Mouse (Mus musculus) skeletal muscle tissue, adult 2 months (tissue): Measurements from ENCODE around the gene Fras1.

Experiments used
- DNase-seq: peaks from one replicate; pipeline ENCODE4 v3.0.0-alpha.2; 2012; ENCODE audit warnings: low read depth, low spot score

Fras1 gene

GRCm38 (mm10) chr5:96681085-96681484 lies 307.3 kb downstream of the Fras1 start:
- DNase-seq, result no peak

- DNase-seq, result no peak
Measured at GRCm38 (mm10) chr5:96682777-96683176, 309.0 kb downstream of the Fras1 start.

- DNase-seq, result no peak
Measured at GRCm38 (mm10) chr5:96688885-96689284, 315.1 kb downstream of the Fras1 start.

DNA sequence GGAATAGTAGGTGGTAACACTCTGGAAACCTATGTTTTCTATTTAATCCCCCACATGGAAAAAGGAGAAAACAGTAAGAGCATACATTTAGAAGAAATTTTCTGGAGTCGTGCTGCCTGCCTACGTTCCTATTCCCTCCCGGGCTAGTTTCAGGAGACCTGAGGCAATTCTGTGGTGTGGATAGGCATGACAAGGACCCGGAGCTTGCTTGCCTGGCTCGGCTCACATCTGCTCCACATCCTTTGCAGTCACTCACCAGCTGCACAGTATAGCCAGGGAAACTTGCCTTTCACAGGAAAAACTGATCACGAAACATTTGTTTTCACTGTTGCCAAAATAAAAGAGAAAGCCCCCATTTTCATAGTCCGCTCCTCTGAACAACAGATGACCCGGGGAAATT lies 325.2 kb downstream of the Fras1 start:
- no peak for DNase-seq

GRCm38 (mm10) chr5:96702706-96703625 lies 329.2 kb downstream of the Fras1 start:
- no peak for DNase-seq

DNA sequence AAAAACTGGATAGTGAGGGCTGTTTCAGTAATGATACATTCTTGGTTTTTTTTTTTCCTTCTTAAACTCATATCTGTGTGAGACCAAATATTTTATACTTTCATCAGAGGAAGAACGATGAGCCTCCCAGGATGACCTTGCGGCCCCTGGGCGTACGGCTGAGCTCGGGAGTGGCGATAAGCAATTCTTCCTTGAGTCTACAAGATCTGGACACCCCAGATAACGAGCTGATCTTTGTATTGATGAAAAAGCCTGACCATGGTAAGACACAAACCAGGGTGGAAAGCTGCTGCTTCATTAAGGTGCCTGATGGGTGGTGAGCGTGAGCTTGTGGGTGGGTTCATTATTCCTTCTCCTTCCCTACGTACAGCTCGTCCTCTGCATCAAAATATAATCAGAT lies 334.8 kb downstream of the Fras1 start:
- DNase-seq, result no peak

GRCm38 (mm10) chr5:96712089-96712684 lies 338.4 kb downstream of the Fras1 start:
- DNase-seq, result no peak

- DNase-seq, result no peak
Measured at GRCm38 (mm10) chr5:96712799-96713198, 339.0 kb downstream of the Fras1 start.

GRCm38 (mm10) chr5:96716273-96717034 lies 342.7 kb downstream of the Fras1 start:
- no peak for DNase-seq

- no peak for DNase-seq
Measured at GRCm38 (mm10) chr5:96717690-96718089, 343.9 kb downstream of the Fras1 start.

- DNase-seq, result no peak
Measured at GRCm38 (mm10) chr5:96718601-96719000, 344.8 kb downstream of the Fras1 start.

DNA sequence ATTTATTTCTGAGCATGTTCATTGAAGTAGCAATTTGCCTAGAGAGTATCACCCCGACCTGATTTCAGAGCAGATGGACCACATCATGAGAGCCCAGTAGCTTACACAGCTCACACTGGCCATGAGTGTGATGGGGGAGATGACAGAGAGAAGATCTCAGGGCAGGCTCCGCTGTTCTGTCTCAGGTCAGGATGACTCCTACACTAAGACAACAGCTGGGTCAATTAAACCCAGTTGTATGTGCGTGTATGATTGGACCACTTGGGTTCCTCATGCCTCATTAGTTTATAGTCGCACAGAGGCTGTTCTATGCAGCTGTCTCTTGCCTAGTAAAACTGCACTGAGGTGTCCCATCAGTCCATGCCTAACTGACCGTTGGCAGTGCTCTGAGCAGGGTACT lies 345.5 kb downstream of the Fras1 start:
- DNase-seq, result no peak

DNA sequence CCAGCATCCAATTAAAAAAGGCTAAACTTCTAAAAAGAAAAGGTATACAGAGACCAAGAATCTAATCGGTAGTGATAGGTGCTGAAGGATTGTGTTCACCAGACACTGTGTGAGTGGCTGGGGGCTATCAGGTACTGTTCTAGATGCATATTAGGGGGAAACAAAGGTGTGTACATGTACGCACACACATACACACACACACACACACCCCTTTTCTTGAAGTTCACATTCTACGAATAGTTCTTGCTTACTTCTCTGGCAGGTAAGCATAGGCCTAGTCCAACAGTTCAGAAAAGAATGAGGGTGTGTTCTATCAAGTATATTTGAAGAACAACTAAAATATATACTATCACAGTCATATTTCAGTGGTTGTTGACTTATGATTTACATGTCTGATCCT lies 348.9 kb downstream of the Fras1 start:
- no peak for DNase-seq

GRCm38 (mm10) chr5:96739138-96739878 lies 365.6 kb downstream of the Fras1 start:
- DNase-seq, result no peak

DNA sequence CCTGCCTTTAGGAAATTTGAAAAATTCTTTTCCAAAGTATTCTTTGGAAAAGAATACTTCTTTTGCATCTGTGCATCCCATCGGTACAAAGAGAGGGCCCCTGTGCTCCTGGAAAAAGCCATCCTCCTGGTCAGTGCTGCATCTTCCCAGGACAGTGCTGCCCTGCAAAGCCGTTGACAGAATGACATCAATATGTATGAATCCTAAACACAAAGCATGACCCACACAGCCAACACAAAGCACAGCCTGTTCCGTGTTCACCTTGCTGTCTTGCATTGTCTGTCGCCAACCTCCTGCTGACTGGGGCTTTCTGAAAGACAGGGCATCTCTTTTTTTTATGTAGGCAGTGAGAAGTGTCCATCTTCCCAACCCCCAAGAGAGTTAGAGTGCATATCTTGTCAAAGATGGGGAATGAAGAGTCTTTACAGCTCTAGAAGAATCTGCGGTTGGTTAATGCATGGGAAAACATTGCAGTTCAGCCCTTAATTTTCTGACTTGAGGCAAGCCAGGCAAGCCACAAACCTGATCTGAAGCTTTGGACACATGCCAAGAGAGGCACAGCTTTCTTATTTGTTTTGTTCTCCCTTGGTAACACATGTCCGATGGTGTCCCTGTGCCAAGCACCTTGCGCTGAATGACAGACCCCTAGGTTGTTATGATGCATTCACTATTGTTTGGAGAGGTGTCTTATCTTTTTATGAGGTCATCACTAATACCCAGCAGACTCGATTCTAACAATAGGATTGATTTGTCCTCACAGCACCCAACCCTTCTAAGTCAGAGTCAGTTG lies 373.6 kb downstream of the Fras1 start:
- DNase-seq, result no peak

GRCm38 (mm10) chr5:96757615-96758014 lies 383.9 kb downstream of the Fras1 start:
- DNase-seq, result no peak

DNA sequence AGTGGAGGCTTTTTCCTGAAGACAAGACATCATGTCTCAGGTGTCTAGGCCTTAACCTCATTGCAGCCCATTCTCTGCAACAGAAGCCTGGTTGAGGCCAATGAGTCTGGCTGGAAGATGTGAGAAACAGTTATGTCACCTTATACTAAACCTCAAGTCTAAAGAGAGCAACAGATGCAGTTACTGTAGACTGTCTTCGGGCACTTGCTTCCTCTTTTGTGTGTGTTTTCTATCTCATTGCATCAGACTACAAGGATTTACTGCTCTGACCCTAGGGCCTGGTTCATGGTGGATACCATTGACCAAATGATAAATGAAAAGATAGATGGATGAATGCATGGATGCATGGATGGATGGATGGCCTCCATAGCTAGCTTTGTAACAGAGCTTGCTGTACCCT lies 388.3 kb downstream of the Fras1 start:
- no peak for DNase-seq

GRCm38 (mm10) chr5:96768846-96769471 lies 395.2 kb downstream of the Fras1 start:
- DNase-seq, result peak; percentile 18

DNA sequence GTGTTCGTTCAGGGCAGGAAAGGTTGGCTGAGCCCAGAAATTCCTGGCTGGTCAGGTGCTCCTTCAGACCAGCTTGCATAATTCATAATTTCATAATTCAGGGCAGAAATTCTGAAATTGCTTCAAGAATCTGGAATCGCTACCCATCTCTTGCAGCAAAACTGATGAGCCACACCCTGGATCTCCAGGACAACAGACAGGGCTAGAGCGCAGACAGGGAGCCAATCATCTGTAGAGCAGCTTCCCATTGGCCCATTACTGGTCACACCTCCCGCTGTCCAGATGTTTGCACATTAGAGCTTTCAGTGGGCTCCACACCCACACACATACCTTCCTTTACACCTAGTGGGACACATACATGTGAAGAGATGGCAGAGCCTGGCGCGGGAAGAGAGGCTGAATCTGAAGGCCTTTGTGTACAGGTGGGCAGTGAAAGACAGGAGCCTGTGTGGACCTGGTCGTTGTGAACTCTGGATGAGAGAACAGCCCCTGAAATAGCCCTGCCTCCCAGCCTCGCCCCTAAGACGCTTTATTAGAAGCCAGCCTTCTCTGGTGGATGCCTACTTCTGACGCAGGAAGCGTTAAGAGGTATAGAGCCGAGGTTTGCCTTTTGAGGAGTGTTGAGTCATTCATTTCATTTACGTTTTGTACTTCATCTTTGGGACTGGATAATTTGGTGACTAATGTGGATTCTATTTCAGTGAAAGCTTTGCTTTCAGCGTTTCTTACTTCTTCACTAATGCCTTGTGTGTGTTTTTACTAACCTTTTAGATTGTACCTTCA lies 409.9 kb downstream of the Fras1 start:
- no peak for DNase-seq

DNA sequence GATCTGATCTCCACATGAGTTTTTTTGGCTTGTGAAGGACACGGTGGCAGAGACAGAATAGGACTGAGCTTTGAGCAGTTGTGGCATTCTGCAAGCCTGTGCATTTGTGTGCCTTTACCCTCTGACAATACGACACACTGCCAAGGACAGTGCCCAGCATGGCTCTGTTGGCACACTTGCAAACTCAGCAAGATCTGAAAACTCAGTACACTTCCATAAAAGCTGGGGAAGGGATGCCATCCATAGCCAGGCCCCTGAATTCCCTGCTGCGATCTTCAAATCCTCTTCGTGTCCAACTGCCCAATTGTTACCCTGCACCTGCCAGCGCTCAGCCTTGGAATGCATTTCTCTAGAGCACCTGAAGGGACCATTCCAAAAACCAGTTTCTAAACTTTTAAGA lies 411.3 kb downstream of the Fras1 start:
- DNase-seq, result no peak
